Mouse (Mus musculus) hindbrain, embryonic 10.5 days (tissue): ENCODE data around the gene 9330161L09Rik. TPM values are rescaled to one million over a fixed set of nuclear protein-coding genes. Genes with fewer than 3 reads are reported as not detected.
A peak's percentile ranks its signal among the peaks of the same experiment; 100 is the strongest.
"Not testable (repeated sequence)": the region's sequence is repeated elsewhere in the genome, so short reads cannot be mapped to it uniquely, and the experiment has no call there.

Experiments
- DNase-seq: peaks from one replicate; pipeline ENCODE4 v3.0.0-alpha.2; 2017; ENCODE audit warnings: low spot score
- H3K27ac ChIP-seq: fragments of 300-500 bp; sonication (generic); 2 replicates; pipeline ENCODE4 v1.5.1; 2016; ENCODE audit warnings: mild to moderate bottlenecking, moderate library complexity
- H3K27me3 ChIP-seq: fragments of 300-500 bp; sonication (generic); 2 replicates; pipeline ENCODE4 v1.6.1; 2016; ENCODE audit warnings: mild to moderate bottlenecking; ENCODE audit not compliant: poor library complexity, insufficient read depth, severe bottlenecking
- H3K36me3 ChIP-seq: fragments of 300-500 bp; sonication (generic); 2 replicates; pipeline ENCODE4 v1.6.1; 2016; ENCODE audit warnings: mild to moderate bottlenecking, moderate library complexity
- H3K4me1 ChIP-seq: fragments of 300-500 bp; sonication (generic); replicated peaks from 2 replicates; pipeline ENCODE4 v1.6.1; 2016; ENCODE audit warnings: mild to moderate bottlenecking
- H3K4me3 ChIP-seq: fragments of 300-500 bp; sonication (generic); 2 replicates; pipeline ENCODE4 v1.5.1; 2016; ENCODE audit warnings: mild to moderate bottlenecking, moderate library complexity
- H3K9me3 ChIP-seq: fragments of 300-500 bp; sonication (generic); 2 replicates; pipeline ENCODE4 v1.6.1; 2016; ENCODE audit warnings: mild to moderate bottlenecking, moderate library complexity
- WGBS: fragments of 180-500 bp; shearing (Covaris S2); methylation state at CpG from one replicate; pipeline ENCODE4 v1.1.7; 2016; 5-methylcytosine and 5-hydroxymethylcytosine counted together
- polyA plus RNA-seq: library from polyadenylated mRNA; unstranded; fragments of >200 nt; fragmentation: Nextera tagmentation; extraction: Ambion mirVana; gene quantifications from 2 replicates; pipeline ENCODE4 v1.2.1, GENCODE M21; 2016

The 9330161L09Rik gene
- polyA plus RNA-seq, result 0.76 TPM in 1 of 2 replicates, not detected in the other

DNA sequence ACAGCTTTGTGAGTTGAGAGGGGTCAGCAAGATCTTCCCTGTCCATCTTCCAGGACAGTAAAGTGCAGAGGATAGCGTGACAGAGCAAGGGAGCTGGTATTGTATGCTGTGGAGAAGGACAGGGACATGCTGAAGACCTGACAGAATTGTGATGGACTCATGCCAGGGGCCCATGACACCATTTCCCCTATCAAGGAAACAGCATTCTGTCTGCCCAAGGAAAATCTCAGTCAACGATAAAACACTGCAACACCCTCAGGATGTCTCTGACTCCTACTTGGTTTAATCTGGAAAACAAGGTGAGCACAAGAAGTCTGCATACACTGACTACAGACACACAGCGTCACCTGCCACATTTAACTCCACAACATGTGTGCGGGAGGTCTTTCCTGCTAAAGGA is at the start of gene 9330161L09Rik:
Gene 9330161L09Rik (minus strand): TSS at position 101 of the 400 bp plus-strand sequence.
- H3K4me1 ChIP-seq, result no peaks in the 10 kb centered on the region
- H3K27ac ChIP-seq, result no peak within 1 kb of the TSS
- H3K36me3 ChIP-seq, result peaks cover 99% of the 10 kb centered on the region
- no peaks in the 10 kb centered on the region for H3K27me3 ChIP-seq
- no peaks in the 10 kb centered on the region for H3K9me3 ChIP-seq
- 92% methylated on average over 4 of the region's 4 CpGs for WGBS
- no peak within 1 kb of the TSS for H3K4me3 ChIP-seq
- no peak for DNase-seq

DNA sequence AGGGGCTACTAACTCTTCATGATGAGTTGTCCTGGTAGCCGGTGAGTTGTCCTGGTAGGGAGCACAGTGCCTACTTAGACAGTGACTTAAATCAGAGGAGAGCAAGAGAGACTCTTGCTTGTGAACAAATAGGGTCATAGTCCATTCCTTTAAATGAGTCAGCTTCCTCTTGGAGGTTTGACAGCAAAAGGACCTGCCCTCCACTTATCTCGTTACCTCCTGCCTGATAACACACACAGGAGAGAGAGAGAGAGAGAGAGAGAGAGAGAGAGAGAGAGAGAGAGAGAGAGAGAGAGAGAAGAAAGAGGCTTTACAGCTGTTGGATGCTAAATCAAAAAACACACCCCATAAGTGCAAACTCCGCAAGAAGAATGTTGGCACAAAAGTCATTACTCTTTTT is 49.5 kb upstream of the 9330161L09Rik start, which contains the start of gene Ifi27l2b:
Gene Ifi27l2b (minus strand): TSS at position 84 of the 400 bp plus-strand sequence.
- Histone ChIP-seq H3K27me3 (no peaks in the 10 kb centered on the region), H3K27ac (no peak within 1 kb of the TSS), H3K9me3 (no peaks in the 10 kb centered on the region), H3K4me1 (no peaks in the 10 kb centered on the region), H3K36me3 (no peaks in the 10 kb centered on the region), H3K4me3 (no peak within 1 kb of the TSS)
- WGBS, result 81% methylated on average over 3 of the region's 3 CpGs
- no peak for DNase-seq

DNA sequence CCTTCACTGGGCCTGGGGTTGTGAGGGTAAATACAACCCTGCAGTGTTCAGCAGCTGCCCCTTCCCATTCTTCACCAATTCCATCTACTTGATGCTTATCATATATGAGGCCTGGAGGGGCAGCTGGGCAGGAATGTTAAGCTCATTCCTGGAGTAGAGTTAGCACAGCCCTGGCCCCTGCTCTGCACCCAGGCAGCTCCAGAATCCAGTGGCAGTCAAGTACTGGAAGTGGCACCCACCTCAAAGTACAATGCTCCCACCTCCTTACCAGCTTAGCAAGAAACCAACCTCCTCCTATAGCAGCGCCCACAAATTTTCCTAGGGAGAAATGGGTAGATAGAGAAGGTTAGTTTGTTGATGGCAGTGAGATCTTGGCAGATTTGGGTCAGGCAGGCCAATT is 49.1 kb upstream of the 9330161L09Rik start:
- WGBS, result no CpG with 5 or more reads among the region's 1 CpGs
- not testable (repeated sequence) for H3K4me1 ChIP-seq, H3K4me3 ChIP-seq

DNA sequence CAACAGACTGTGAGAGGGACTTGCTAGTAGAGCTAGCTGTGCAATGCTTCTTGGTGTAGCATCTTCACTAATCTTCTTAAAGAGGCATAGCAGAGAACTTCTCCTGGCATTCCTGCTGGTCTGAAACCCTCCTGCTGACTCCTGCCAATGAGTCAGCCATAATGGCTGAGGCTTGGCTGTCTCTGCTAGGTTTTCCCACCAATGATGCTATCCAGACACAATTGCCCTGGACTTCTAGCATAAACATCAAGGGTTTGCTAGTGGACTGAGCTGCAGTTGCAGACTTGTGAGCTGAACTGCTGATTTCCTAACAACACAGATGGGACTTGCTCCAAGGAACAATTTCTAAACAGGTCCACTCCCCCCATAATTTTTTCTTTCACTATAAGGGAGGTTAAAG is 45.7 kb upstream of the 9330161L09Rik start:
- no peak for DNase-seq
- Histone ChIP-seq H3K36me3 (no peaks in the 10 kb centered on the region), H3K9me3 (no peaks in the 10 kb centered on the region), H3K4me1 (no peaks in the 10 kb centered on the region), H3K4me3 (no peak overlapping the region), H3K27me3 (no peaks in the 10 kb centered on the region), H3K27ac (no peak overlapping the region)

More for the DNA sequence above, 49.1 kb upstream of the 9330161L09Rik start:
- not testable (repeated sequence) for H3K36me3 ChIP-seq, H3K9me3 ChIP-seq, H3K27me3 ChIP-seq, DNase-seq, H3K27ac ChIP-seq

DNA sequence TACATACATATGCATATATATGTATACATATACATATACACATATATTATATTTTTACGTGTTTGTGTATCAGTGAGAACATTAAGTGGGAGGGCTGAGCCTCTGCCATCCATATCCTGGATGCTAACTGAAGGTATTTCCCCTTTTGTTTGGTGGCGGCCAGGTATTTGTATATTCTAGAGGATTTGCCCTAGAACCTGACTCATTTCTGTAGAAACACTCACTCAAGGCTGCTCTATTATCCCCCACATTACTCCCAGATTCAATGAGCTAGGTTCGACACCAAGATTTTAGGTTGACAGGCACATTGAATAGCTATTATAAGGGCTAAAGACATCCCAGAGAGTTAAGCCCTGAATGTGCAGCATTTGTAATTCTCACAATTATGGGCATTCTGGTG is 37.4 kb upstream of the 9330161L09Rik start:
- 89% methylated on average over 3 of the region's 3 CpGs for WGBS
- Histone ChIP-seq H3K9me3 (no peaks in the 10 kb centered on the region), H3K27ac (no peak overlapping the region), H3K4me3 (no peak overlapping the region), H3K27me3 (no peaks in the 10 kb centered on the region), H3K4me1 (no peaks in the 10 kb centered on the region), H3K36me3 (no peaks in the 10 kb centered on the region)
- no peak for DNase-seq

DNA sequence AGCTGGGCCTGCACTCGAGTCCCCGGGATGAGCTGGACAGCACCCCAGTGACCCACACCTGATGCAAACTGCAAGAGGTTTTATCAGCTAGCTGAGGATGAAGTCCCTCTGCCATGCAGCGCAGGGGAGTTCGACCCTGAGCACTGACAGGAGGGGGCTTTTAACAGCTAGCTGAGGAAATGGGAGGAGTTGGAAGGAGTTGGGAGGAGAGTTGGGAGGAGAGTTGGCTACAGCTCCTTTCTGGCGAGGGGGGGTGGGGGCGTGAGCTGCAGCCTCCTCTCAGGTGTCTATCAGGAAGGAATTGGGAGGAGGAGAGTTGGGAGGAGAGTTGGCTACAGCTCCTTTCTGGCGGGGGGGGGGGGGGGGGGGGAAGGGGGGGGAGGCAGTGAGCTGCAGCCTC is 36.6 kb upstream of the 9330161L09Rik start:
- WGBS, result 54% methylated on average over 6 of the region's 7 CpGs
- H3K4me3 ChIP-seq, H3K9me3 ChIP-seq, H3K27ac ChIP-seq, H3K4me1 ChIP-seq, DNase-seq, H3K27me3 ChIP-seq, H3K36me3 ChIP-seq: not testable (repeated sequence)

DNA sequence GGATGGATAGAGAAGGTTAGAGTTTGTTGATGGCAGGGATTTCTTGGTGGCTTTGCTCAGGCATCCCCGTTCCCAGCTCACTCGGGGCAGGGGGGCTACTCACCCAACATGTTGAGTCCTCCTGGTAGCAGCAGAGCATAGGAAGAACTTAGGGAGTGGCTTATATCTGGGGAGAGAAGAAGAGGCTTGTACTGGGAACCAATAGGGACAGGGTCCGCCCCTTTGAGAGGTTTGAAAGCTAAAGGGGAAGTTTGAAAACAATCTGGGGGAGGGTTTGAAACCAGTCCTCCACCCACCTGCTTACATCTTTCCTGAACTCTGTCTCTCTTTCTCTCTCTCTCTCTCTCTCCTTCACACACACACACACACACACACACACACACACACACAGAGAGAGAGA is 35.9 kb upstream of the 9330161L09Rik start, which contains the start of gene Ifi27l2a:
Gene Ifi27l2a (minus strand): TSS at position 157 of the 400 bp plus-strand sequence.
- Histone ChIP-seq H3K9me3 (no peaks in the 10 kb centered on the region), H3K36me3 (no peaks in the 10 kb centered on the region), H3K27ac (no peak within 1 kb of the TSS), H3K4me1 (no peaks in the 10 kb centered on the region), H3K27me3 (no peaks in the 10 kb centered on the region), H3K4me3 (no peak within 1 kb of the TSS)
- no peak for DNase-seq
- WGBS, result 54% methylated on average over 3 of the region's 3 CpGs

DNA sequence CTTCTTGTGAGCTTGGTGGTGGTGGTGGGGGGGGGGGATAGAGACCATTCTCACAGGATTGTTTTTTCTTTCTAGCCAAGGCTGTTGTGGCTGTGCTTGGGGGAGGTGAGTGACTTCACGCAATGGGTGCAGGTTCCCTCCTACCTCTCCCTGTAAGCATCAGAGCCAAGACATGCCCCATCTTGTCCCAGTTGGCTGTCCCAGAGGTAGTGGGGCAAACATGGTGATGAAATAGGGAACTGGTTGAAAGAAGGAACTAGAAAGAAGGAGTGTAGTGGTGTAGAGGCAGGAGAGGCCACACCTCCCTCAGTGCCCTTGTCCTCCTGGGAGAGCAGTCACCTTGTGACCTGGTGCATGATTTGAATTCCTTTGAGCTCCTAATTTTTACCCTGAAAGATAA is 30.0 kb upstream of the 9330161L09Rik start:
- 84% methylated on average over 1 of the region's 1 CpGs for WGBS
- no peaks in the 10 kb centered on the region for H3K4me1 ChIP-seq
- DNase-seq, result no peak

DNA sequence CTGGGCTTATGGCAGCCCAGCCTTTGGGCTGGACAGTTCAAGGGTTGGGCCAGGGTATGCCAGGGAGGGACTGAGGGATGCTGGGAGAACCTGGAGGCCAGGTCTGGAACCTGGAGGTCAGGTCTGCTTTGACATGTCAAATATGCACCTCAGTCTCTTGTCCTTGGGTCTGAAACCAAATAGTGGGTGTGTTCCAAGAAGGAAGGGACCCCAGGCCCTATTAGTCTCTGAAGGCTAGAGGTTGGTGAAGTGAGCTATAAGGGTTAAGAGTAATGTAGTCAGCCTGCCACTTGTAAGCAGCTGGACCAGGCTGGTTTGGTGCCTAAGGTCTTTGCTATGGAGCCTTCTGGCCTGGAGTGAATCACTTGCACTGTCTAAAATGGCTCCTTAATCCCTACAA is 27.2 kb upstream of the 9330161L09Rik start:
- Histone ChIP-seq H3K27ac (no peak overlapping the region), H3K9me3 (no peaks in the 10 kb centered on the region), H3K27me3 (no peaks in the 10 kb centered on the region), H3K4me3 (no peak overlapping the region), H3K36me3 (no peaks in the 10 kb centered on the region), H3K4me1 (no peaks in the 10 kb centered on the region)
- DNase-seq, result no peak

More for the DNA sequence above, 30.0 kb upstream of the 9330161L09Rik start:
- H3K27ac ChIP-seq, result no peak overlapping the region
- H3K9me3 ChIP-seq, result no peaks in the 10 kb centered on the region
- no peaks in the 10 kb centered on the region for H3K36me3 ChIP-seq
- no peak overlapping the region for H3K4me3 ChIP-seq
- no peaks in the 10 kb centered on the region for H3K27me3 ChIP-seq

DNA sequence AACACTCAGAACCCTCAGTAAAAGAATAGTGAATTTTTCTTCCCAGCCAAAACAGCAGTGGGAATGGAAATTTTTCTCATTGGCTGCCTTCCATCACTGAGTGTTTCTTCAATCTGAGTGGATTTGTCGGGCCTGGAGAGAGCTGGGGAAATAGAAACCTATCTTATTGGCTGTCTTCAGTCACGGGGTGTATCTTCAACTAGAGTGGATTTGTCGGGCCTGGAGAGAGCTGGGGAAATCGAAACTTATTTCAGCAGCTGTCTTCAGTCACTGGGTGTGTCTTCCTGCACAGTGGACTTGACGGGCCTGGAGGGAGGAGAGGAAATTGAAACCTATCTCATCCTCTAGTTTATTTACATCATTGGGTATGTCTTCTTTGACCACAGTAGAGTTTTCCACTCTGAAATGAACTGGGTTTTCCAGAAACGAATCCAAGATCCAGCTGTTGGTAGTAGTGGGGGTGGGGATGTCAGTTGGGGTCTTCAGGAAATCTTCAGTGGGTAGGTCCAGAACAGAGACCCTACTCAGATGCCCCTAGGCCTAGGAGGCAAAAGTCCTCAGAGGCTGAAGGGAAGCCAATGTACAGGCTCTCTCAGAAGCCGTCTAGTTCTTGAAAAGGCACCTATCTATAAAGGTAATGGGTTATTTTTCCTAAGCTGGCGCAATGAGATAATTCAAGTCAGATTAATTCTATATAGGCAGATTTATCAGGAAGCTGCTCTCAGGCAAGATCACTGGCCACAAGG is 26.5 kb upstream of the 9330161L09Rik start, which contains the start of gene Ifi27:
Gene Ifi27 (plus strand): TSS at position 226 of the 746 bp plus-strand sequence.
- H3K27ac ChIP-seq, result no peak within 1 kb of the TSS
- H3K4me3 ChIP-seq, result no peak within 1 kb of the TSS
- DNase-seq, result no peak
- no peaks in the 10 kb centered on the region for H3K36me3 ChIP-seq
- H3K4me1 ChIP-seq, result no peaks in the 10 kb centered on the region
- no peaks in the 10 kb centered on the region for H3K9me3 ChIP-seq
- WGBS, result 81% methylated on average over 8 of the region's 8 CpGs
- no peaks in the 10 kb centered on the region for H3K27me3 ChIP-seq

DNA sequence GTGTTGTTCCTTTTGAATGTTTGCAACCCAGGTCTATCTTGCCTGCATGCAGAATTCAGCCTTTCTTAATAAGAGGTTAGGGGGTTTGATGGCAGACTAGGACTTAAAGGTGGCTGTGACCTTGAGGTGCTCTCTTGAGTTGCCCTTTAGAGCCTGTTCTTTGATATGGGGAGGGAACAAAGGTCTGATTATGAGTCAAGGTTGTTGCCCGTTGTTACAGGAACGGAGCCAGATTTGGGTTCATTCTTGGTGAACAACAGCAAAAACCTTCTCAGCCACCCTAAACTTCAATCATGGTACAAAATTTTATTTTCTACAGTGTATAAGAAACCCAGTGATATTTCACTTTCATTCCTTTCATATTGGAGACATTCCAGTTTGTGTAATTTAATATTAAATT is 25.8 kb upstream of the 9330161L09Rik start:
- Histone ChIP-seq H3K27me3 (no peaks in the 10 kb centered on the region), H3K9me3 (no peaks in the 10 kb centered on the region), H3K27ac (no peak overlapping the region), H3K4me1 (no peaks in the 10 kb centered on the region), H3K4me3 (no peak overlapping the region), H3K36me3 (no peaks in the 10 kb centered on the region)
- 92% methylated on average over 2 of the region's 2 CpGs for WGBS
- no peak for DNase-seq

DNA sequence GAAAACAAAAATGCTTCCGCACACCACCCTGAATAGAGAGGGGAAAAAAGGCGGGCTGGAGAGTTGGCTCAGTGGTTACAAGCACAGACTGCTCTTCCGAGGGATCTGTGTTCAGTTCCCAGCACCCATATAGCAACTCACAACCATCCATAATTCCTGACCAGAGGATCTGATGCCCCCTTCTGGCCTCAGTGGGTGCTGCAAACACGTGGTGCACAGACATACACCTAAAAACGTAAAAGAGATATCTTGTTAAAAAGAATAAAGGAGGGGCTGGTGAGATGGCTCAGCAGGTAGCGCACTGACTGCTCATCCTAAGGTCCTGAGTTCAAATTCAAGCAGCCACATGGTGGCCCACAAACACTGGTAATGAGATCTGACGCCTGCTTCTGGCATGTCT is 19.1 kb upstream of the 9330161L09Rik start:
- Histone ChIP-seq H3K27me3 (no peaks in the 10 kb centered on the region), H3K27ac (no peak overlapping the region), H3K4me1 (peaks cover 28% of the 10 kb centered on the region), H3K4me3 (no peak overlapping the region), H3K9me3 (no peaks in the 10 kb centered on the region), H3K36me3 (peaks cover 25% of the 10 kb centered on the region)
- WGBS, result 86% methylated on average over 7 of the region's 7 CpGs
- DNase-seq, result no peak

DNA sequence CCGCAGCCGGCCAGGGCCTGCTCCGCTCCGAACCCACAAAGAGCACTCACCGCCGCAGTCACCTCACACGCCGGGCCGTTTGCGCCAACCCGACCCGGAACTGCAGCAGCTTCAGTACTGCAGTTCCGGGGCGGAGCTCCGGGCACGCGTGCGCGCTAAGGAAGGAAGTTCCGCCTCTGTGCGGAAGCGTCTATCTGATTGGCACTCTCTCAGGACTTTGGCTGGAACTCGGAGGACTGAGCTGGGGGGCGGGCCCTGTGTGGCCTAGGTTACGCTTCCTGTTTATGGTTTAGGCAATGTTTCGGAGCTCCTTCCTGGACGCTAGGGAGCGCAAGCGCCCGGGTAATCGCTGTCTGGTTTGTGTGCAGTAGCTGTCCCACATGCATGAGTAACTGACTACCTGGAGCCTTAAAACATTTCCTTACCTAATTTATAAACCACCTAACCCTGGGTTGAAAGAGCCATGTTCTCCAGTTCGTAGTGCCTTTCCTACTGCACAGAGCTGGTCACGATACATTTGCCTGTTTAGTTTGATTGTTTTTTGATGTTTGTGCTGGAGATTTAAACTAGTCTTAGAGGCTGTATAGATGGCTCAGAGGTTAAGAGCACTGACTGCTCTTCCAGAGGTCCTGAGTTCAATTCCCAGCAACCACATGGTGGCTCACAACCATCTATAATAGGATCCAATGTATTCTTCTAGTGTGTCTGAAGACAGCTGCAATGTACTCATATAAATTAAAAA is 18.3 kb upstream of the 9330161L09Rik start, which contains the start of gene Ddx24:
Gene Ddx24 (minus strand): TSS at position 102 of the 742 bp plus-strand sequence.
- WGBS, result 1% methylated on average over 33 of the region's 33 CpGs
- H3K36me3 ChIP-seq, result peaks cover 30% of the 10 kb centered on the region
- peaks cover 35% of the 10 kb centered on the region for H3K4me1 ChIP-seq
- peak; percentile 99 for DNase-seq
- peak within 1 kb of the TSS; percentile 96 for H3K4me3 ChIP-seq
- no peaks in the 10 kb centered on the region for H3K27me3 ChIP-seq
- peak within 1 kb of the TSS; percentile 91 for H3K27ac ChIP-seq
- H3K9me3 ChIP-seq, result no peaks in the 10 kb centered on the region
